Mouse (Mus musculus) hindbrain, embryonic 15.5 days (tissue): ENCODE results near the gene Lemd2. TPM values are rescaled to one million over a fixed set of nuclear protein-coding genes. Genes with fewer than 3 reads are reported as not detected.

Experiments used
- ATAC-seq: fragments of 200-750 bp; cut with Nextera tagmentation; 2 replicates; pipeline ENCODE4 v1.8.0; 2017; ENCODE audit warnings: low read depth, moderate number of reproducible peaks, moderate TSS enrichment; ENCODE audit not compliant: low FRiP score
- H3K27ac ChIP-seq: fragments of 300-500 bp; sonication (generic); replicated peaks from 2 replicates; pipeline ENCODE4 v1.5.1; 2015; ENCODE audit warnings: mild to moderate bottlenecking, inconsistent platforms
- H3K27me3 ChIP-seq: fragments of 300-500 bp; sonication (generic); 2 replicates; pipeline ENCODE4 v1.6.1; 2015; ENCODE audit warnings: control low read depth, inconsistent platforms
- H3K36me3 ChIP-seq: fragments of 300-500 bp; sonication (generic); 2 replicates; pipeline ENCODE4 v1.6.1; 2015; ENCODE audit warnings: control low read depth, inconsistent platforms
- H3K4me1 ChIP-seq: fragments of 300-500 bp; sonication (generic); replicated peaks from 2 replicates; pipeline ENCODE4 v1.6.1; 2015; ENCODE audit warnings: control low read depth, inconsistent platforms
- H3K4me2 ChIP-seq: fragments of 300-500 bp; sonication (generic); 2 replicates; pipeline ENCODE4 v1.6.1; 2015; ENCODE audit warnings: moderate library complexity, mild to moderate bottlenecking, inconsistent platforms
- H3K4me3 ChIP-seq: fragments of 300-500 bp; sonication (generic); 2 replicates; pipeline ENCODE4 v1.5.1; 2015; ENCODE audit warnings: mild to moderate bottlenecking, inconsistent platforms
- H3K9ac ChIP-seq: fragments of 300-500 bp; sonication (generic); 2 replicates; pipeline ENCODE4 v1.6.1; 2015; ENCODE audit warnings: inconsistent platforms
- H3K9me3 ChIP-seq: fragments of 300-500 bp; sonication (generic); 2 replicates; pipeline ENCODE4 v1.6.1; 2016; ENCODE audit warnings: control low read depth, inconsistent platforms
- whole genome bisulfite sequencing: fragments of 180-500 bp; shearing (Covaris S2); methylation state at CpG from one replicate; pipeline ENCODE4 v1.1.7; 2015; 5-methylcytosine and 5-hydroxymethylcytosine counted together
- polyA plus RNA-seq: library from polyadenylated mRNA; unstranded; fragments of >200 nt; fragmentation: Nextera tagmentation; extraction: Ambion mirVana; gene quantifications from 2 replicates; pipeline ENCODE4 v1.2.1, GENCODE M21; 2015

The Lemd2 gene
- 20.8 and 23.7 TPM in 2 replicates for polyA plus RNA-seq

DNA sequence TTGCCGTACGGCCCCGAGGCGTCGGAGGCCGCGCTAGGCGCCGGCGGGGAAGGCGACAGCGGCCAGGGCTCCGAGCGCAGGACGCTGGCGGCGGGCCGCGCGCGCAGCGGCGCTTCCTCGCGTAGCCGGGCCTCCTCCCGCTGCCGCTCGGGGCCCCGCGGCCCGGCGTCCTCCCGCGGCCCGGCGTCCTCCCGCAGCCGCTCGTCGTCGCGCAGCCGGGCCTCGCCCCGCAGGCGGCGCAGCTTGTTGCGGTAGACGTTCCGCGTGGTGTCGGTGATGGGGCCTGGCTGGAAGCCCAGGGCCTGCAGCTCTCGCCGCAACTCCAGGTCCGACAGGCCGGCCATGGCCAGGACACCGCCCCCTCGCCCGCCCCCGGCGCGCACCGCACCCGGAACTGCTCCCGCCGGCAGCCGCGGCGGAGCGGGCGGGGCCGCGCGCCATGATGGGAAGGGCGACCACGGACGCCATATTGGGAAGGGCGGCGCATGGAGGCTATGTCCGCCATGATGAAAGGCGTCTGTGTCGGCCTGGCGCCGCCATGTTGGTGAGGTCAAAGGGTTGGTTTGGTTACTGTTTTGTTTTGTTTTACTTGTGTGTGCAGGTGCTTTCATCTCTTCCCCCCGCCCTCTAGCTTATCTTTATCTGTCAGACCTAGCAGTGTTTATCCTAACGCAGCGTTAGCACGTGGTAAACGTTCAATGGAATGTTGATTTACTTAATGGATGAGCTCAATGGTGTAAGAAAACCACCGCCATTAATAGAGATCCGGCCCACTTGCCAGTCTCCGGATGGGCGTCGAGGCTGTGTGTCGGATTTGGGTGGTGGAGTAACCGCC lies at the start of gene Lemd2:
Gene Lemd2 (minus strand): TSS at position 395 of the 835 bp plus-strand sequence.
- Histone ChIP-seq H3K9ac (peak within 1 kb of the TSS; percentile 99), H3K27ac (peak within 1 kb of the TSS; percentile 97), H3K36me3 (peaks cover 24% of the 10 kb centered on the region; the same call in 1 of the 2 replicates), H3K4me3 (peak within 1 kb of the TSS; percentile 91), H3K9me3 (no peaks in the 10 kb centered on the region), H3K4me1 (peaks cover 53% of the 10 kb centered on the region), H3K27me3 (no peaks in the 10 kb centered on the region), H3K4me2 (peak within 1 kb of the TSS; percentile 96)
- peak; percentile 94 for ATAC-seq
- WGBS: 4% methylated on average over 87 of the region's 97 CpGs

DNA sequence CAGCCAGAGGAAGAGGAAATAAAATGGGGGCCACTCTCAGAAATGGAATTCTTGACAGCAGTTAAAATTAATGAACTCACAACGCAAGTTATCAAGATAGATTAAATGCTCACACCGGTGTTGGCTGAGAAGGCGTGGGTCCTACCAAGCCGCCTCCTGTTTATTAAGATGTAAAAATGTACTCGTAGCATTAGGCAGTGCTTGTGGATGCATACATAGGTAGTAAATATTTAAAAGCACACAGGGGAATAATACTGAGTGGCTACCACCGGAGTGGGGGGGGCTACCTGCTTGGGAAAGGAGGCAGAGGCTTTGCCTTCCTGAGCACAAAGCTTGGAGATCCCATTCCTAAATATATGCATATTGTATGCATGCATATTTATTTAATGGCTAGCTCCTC lies 46.9 kb upstream of the Lemd2 start:
- no peaks in the 10 kb centered on the region for H3K36me3 ChIP-seq
- H3K4me3 ChIP-seq: no peak overlapping the region
- no peak overlapping the region for H3K27ac ChIP-seq
- H3K9ac ChIP-seq: no peak overlapping the region
- no peaks in the 10 kb centered on the region for H3K27me3 ChIP-seq
- no peaks in the 10 kb centered on the region for H3K9me3 ChIP-seq
- 58% methylated on average over 6 of the region's 6 CpGs for WGBS
- H3K4me2 ChIP-seq: no peak overlapping the region
- ATAC-seq: no peak
- peaks cover 13% of the 10 kb centered on the region; the same call in 1 of the 2 replicates for H3K4me1 ChIP-seq

DNA sequence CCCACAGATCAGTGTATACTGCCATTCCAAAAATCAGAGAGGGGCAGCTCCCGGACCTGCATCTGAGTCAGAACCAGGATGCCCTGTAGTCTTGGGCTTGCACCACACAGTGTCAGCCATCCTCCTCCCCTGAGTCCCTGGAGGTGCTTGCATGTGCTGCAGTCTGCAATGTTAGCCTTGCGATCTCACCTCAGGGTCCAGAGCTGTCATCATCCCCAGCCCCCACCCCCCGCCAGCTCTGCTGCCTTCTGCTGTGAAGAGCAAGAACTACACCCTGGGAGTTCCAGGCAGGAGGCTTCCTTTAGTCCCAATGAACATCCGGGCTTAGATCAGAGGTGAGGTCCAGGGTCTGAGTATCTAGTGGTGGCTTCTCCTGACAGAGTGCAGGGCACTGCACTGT lies 46.2 kb upstream of the Lemd2 start:
- Histone ChIP-seq H3K27ac (no peak overlapping the region), H3K4me1 (peaks cover 13% of the 10 kb centered on the region; the same call in 1 of the 2 replicates), H3K4me2 (no peak overlapping the region), H3K9ac (no peak overlapping the region), H3K4me3 (no peak overlapping the region), H3K36me3 (no peaks in the 10 kb centered on the region), H3K27me3 (no peaks in the 10 kb centered on the region), H3K9me3 (no peaks in the 10 kb centered on the region)
- 28% methylated on average over 4 of the region's 4 CpGs for WGBS
- ATAC-seq: no peak

DNA sequence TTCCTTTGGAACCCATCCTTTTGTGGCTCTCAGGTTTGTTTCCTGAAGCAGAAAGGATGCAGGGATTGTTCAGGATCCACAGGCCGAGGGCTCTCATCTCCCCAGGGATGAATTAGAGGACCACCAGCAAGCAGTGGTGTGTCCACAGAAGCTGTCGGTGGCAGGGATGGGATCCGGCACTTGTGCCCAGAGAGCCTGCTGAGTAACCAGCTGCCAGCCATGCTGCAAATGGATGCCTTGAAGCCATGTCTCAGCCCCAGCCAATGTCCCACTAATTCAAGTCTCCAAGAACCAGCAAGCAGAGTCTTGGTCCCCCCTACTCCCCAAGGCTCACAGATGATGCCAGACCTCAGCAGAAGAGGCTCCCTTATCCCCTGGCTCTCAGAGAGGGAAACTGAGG lies 44.8 kb upstream of the Lemd2 start:
- Histone ChIP-seq H3K36me3 (no peaks in the 10 kb centered on the region), H3K4me3 (no peak overlapping the region), H3K4me2 (no peak overlapping the region), H3K4me1 (peaks cover 13% of the 10 kb centered on the region; the same call in 1 of the 2 replicates), H3K9ac (no peak overlapping the region), H3K27ac (no peak overlapping the region), H3K9me3 (no peaks in the 10 kb centered on the region), H3K27me3 (no peaks in the 10 kb centered on the region)
- WGBS: 60% methylated on average over 3 of the region's 3 CpGs
- ATAC-seq: no peak

DNA sequence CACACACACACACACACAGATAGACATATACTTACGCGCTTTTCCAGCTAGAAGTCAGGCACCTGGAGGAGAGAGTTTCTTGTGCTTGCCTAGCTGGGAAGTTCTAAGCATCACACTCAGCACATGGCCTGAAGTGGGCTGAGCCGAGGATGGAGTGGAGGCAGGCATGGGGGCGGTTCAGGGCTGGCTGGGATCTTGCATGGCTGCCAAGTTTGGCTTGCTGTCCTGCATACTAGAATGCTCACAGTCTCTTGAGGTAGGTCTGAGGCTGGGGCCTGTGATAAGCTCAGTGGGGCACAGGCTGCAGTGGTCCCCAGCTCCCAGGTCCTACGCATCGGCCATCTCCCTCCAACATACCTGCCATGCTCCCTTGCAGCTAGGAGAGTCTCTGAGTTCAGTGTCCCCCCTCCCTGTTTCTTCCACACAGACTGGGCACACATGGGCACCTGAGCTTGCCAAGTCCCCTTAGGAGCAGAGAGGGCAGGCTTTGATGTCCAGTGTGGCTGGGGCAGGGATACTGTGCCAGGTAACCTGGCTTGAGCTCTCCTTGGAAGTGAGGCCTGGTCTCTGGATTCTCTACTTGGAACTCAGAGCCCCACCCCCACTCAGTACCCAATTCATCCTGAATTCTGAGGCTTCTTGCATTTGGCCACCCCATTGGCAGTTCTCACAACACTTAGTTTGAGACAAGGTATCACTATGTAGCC lies 43.6 kb upstream of the Lemd2 start:
- Histone ChIP-seq H3K9ac (no peak overlapping the region), H3K27me3 (no peaks in the 10 kb centered on the region), H3K4me3 (no peak overlapping the region), H3K4me2 (no peak overlapping the region), H3K36me3 (no peaks in the 10 kb centered on the region), H3K9me3 (no peaks in the 10 kb centered on the region), H3K4me1 (peaks cover 16% of the 10 kb centered on the region), H3K27ac (no peak overlapping the region)
- no peak for ATAC-seq
- WGBS: 92% methylated on average over 6 of the region's 6 CpGs

DNA sequence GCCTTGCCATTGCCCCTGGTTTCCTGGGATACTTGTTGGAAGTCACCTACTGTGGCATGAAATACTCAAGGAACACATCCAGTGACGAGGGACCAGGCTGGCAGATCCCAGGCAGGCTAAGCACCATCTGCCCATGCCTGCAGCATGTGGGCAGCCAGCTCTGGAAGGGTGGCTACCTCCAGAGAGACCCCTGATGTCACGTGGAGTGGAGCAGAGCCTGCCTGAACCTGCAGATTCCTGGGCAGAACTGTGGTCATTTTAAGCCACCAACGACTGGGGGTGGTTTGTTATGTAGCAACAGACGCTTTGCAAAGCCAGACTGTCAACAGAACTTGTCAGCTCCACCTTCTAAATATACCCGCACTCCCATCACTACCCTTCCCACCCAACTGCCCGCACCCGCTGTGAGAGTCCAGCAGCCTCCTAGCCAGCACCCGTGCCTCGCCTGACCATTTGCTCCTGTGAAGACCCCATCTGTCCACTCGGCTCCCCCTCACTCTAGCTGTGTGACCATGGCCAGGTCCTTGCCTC lies 41.6 kb upstream of the Lemd2 start:
- H3K36me3 ChIP-seq: no peaks in the 10 kb centered on the region
- no peak for ATAC-seq
- no peaks in the 10 kb centered on the region for H3K9me3 ChIP-seq
- WGBS: 74% methylated on average over 10 of the region's 10 CpGs
- H3K4me2 ChIP-seq: no peak overlapping the region
- H3K4me3 ChIP-seq: no peak overlapping the region
- H3K9ac ChIP-seq: no peak overlapping the region
- H3K27ac ChIP-seq: no peak overlapping the region
- peaks cover 31% of the 10 kb centered on the region for H3K4me1 ChIP-seq
- H3K27me3 ChIP-seq: no peaks in the 10 kb centered on the region

DNA sequence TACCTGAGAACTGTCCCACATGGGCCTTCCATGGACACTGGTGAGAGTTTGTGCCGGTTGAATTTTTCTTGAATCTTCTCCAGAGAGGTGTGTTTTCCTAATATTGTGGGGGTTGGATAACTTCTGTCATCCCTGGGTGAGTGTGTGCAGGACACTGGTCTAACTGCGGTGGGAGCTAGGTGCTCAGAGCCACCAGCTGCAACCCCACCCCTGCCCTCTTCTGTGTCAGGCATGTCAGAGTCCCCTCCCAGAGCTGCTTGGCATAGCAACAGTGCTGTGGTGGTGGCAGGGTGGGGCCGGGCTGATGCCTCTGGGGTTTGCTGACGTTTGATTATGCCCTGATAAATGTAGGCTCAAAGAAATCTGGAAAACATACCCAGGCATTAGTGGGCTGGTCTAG lies 40.6 kb upstream of the Lemd2 start:
- 72% methylated on average over 4 of the region's 4 CpGs for WGBS
- no peak for ATAC-seq
- Histone ChIP-seq H3K4me1 (peaks cover 31% of the 10 kb centered on the region), H3K9me3 (no peaks in the 10 kb centered on the region), H3K27me3 (no peaks in the 10 kb centered on the region), H3K36me3 (no peaks in the 10 kb centered on the region), H3K4me3 (no peak overlapping the region), H3K27ac (no peak overlapping the region), H3K4me2 (no peak overlapping the region), H3K9ac (no peak overlapping the region)

DNA sequence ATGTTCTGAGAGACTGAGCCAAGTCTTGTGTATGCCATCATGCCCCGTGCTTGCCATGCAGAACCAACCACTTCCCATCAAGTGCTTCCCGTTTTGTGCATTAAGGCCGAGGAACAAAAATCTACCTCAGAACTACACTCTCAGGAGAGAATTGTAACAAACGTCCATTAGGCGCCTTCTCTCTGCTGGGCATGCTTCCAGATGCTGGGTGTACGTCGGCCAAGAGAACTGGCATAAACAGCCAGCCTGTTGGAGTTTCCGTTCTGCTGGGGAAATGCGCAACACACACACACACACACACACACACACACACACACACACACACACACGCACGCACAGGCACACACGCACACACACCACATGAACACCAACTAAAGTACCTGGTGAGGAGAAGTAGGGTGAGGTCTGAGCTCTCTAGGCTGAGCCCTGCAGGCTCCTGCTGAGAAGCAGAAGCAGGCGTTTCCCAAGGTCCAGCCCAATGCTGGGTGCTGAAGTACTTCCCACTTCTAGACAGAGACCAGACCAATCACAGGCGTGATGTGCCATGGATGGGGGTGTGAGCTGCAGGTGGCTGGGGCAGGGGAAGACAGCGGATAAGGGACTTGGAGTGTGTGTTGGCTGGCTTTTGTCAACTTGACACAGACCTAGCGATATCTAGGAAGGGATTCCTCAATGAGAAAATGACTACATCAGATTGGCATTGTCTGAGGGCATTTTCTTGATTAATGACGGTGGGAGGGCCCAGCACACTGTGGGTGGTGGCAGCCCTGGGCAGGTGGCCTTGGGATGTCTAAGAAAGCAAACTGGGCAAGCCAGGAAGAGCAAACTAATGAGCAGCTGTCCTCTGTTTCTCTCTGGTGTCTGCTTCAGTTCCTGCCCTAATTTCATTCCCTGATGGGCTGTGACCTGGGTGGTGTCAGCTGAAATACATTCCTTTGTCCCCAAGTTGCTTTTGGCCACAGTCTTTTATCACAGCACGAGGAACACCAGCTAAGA lies 38.2 kb upstream of the Lemd2 start:
- peak overlapping the region; percentile 39; the same call in 1 of the 2 replicates for H3K27ac ChIP-seq
- 44% methylated on average over 18 of the region's 18 CpGs for WGBS

DNA sequence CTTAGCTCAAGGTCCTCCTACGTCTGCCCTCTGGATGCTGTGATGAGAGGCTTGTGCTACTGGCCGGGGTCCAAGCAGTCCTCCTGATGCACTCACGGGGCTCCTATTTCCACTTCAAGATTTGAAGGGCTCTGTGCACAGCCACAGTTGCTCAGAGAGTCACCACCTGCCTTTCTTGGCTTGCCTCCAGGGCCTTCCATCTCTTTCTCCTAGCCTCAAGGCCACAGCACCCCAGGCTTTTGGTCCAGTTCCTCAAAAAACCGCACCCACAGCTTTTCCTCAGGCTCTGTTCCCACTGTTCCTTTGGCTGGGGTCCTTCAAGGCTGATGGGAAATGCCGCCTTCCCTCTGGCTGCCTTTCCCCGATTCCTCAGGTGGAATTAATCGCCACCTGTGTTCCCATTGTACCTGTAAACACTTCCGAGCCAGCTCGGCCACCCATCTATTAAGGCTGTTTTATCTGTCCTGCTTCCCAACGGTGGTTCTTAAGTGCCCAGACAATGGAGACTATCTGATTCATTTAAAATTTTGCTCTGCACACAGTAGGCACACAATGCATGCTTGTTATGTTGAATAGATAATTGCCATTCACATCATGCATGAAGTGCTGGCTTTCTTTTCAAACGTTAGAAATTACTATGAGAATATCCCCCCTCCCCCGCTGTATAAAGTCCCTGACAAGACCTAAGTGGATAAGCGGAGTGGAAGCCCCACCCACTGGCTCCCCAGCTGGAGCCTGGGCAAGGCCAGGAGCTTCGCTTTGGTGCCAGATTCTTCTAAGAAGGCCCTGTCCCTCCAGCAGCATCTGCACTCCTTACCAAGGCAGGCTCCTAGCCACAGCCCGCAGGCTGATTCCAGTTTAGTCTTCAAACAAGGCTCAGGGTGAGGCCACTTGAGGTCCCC lies 36.5 kb upstream of the Lemd2 start:
- 0 out of 2 replicates have a peak, but pooled peaks have one; percentile 27 for ATAC-seq

More for the DNA sequence above, 38.2 kb upstream of the Lemd2 start:
- H3K9me3 ChIP-seq: no peaks in the 10 kb centered on the region
- no peak overlapping the region for H3K4me3 ChIP-seq
- H3K36me3 ChIP-seq: no peaks in the 10 kb centered on the region
- no peaks in the 10 kb centered on the region for H3K27me3 ChIP-seq
- H3K9ac ChIP-seq: no peak overlapping the region
- no peak overlapping the region for H3K4me2 ChIP-seq
- peaks cover 37% of the 10 kb centered on the region for H3K4me1 ChIP-seq
- 0 out of 2 replicates have a peak, but pooled peaks have one; percentile 27 for ATAC-seq

DNA sequence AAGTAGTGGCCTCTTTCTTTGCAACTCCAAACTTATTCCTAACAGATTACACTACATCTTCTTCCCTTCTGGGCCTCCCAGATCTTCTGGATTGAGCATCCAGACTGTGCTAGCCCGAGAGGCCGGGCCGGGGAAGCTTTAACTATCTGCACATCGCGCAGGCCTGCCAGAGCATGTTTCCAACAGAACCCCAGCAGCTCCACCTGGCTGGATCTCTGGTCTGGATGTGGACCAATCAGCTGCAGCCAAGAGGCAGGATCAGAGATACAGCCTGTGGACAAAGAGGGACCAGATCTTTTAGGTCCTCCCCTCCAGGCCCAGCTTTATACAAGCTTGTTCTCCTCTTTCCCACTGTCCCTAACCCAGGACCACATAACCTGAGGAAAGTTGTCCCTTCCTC lies 35.7 kb upstream of the Lemd2 start:
- no peak overlapping the region for H3K4me2 ChIP-seq
- no peak for ATAC-seq
- WGBS: 73% methylated on average over 5 of the region's 5 CpGs
- no peaks in the 10 kb centered on the region for H3K9me3 ChIP-seq
- no peaks in the 10 kb centered on the region for H3K36me3 ChIP-seq
- H3K9ac ChIP-seq: no peak overlapping the region
- H3K4me3 ChIP-seq: no peak overlapping the region
- H3K27me3 ChIP-seq: no peaks in the 10 kb centered on the region
- peaks cover 37% of the 10 kb centered on the region for H3K4me1 ChIP-seq
- 0 out of 2 replicates have a peak overlapping the region, but pooled peaks have one; percentile 23 for H3K27ac ChIP-seq

More for the DNA sequence above, 36.5 kb upstream of the Lemd2 start:
- H3K4me3 ChIP-seq: no peak overlapping the region
- WGBS: 30% methylated on average over 15 of the region's 15 CpGs
- peaks cover 37% of the 10 kb centered on the region for H3K4me1 ChIP-seq
- H3K9me3 ChIP-seq: no peaks in the 10 kb centered on the region
- no peak overlapping the region for H3K9ac ChIP-seq
- H3K27ac ChIP-seq: peak overlapping the region; percentile 52
- no peaks in the 10 kb centered on the region for H3K27me3 ChIP-seq
- H3K4me2 ChIP-seq: no peak overlapping the region
- no peaks in the 10 kb centered on the region for H3K36me3 ChIP-seq
